Mouse (Mus musculus) heart, postnatal 0 days (tissue): ENCODE measurements around the gene Opa3.

Source experiments
- CTCF ChIP-seq: IDR thresholded peaks from 2 replicates; pipeline ENCODE4 v1.5.1; 2016; ENCODE audit warnings: antibody characterized with exemption, control low read depth, low read depth
- EP300 ChIP-seq: IDR thresholded peaks from 2 replicates; pipeline ENCODE4 v1.6.1; 2016; ENCODE audit warnings: antibody characterized with exemption, low read depth

- TF ChIP-seq CTCF: no peak
- no peak for TF ChIP-seq EP300
These were observed 1.0 kb upstream of the Opa3 start for GRCm38 (mm10) chr7:19226817-19227797.
